ENCODE assay signal across 17 mouse cellular contexts in the genomic region with DNA sequence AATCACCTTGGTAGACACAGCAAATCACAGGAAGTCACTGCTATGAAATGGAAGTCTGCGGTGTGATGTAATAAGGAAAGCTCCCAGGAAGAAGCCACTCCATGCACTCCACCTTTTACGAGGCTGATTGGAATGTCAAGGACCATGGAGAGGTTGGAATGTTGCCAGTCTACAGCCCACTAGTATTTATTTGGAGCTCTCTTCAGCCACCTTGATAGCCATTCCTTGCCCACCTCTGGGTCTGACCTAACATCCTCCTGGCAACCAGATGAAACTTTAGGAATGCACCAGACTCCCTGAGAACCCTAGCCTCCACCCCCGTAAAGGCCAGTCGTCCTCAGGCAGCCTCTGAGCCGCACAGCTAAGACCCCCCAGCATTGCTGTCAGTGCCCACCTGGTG.
"Had no signal": no experiment of that assay in that cellular context is flagged by ENCODE, and none has a peak within 500 bp of the region (broad histone marks: within the 10 kb centered on the region; RNA-seq: fewer than 3 reads in every experiment).

No protein-coding gene starts in this region.

- H3K36me3 ChIP-seq: kidney, embryonic 15.5 days; liver, embryonic 13.5 days; midbrain, embryonic 13.5 days; neural tube, embryonic 13.5 days; stomach, embryonic 15.5 days had no signal

- H3K9ac ChIP-seq: kidney, embryonic 15.5 days; liver, embryonic 13.5 days; midbrain, embryonic 13.5 days; neural tube, embryonic 13.5 days; stomach, embryonic 15.5 days had no signal

- H3K4me3 ChIP-seq: kidney, embryonic 15.5 days; left cerebral cortex, adult 2 months; liver, embryonic 13.5 days; midbrain, embryonic 13.5 days; myocyte; neural tube, embryonic 13.5 days; stomach, embryonic 15.5 days had no signal

- H3K9me3 ChIP-seq: kidney, embryonic 15.5 days; liver, embryonic 13.5 days; midbrain, embryonic 13.5 days; neural tube, embryonic 13.5 days; stomach, embryonic 15.5 days had no signal

- H3K4me2 ChIP-seq: kidney, embryonic 15.5 days; liver, embryonic 13.5 days; midbrain, embryonic 13.5 days; neural tube, embryonic 13.5 days; stomach, embryonic 15.5 days had no signal

- DNase-seq: kidney, adult 2 months; kidney, postnatal 10 days; kidney, postnatal 36 days; layer of hippocampus, postnatal 36 days; liver, embryonic 13.5 days; retina, postnatal 1 day; right cerebral cortex, postnatal 25 days; spleen, adult 18-20 months; thymus, postnatal 25 days had no signal

- ATAC-seq: intestine, postnatal 0 days; midbrain, embryonic 13.5 days; midbrain, embryonic 16.5 days had no signal

- H3K27ac ChIP-seq: kidney, embryonic 15.5 days; left cerebral cortex, adult 2 months; liver, embryonic 13.5 days; midbrain, embryonic 13.5 days; neural tube, embryonic 13.5 days; stomach, embryonic 15.5 days had no signal

- H3K4me1 ChIP-seq: kidney, embryonic 15.5 days had no signal

- H3K27me3 ChIP-seq: kidney, embryonic 15.5 days; midbrain, embryonic 13.5 days; neural tube, embryonic 13.5 days; stomach, embryonic 15.5 days had no signal
